Mouse (Mus musculus) cerebellum, adult 11-12 months (tissue): Measurements from ENCODE around the gene Serpine1.
"Not testable (repeated sequence)": the region's sequence is repeated elsewhere in the genome, so short reads cannot be mapped to it uniquely, and the experiment has no call there.

Experiments used
- DNase-seq: peaks from one replicate; pipeline ENCODE4 v3.0.0; 2022

Serpine1 gene

GRCm38 (mm10) chr5:137072079-137072960, at the start of gene Serpine1:
Serpine1 (minus strand) TSS chr5:137072268.
- peak; percentile 39 for DNase-seq

GRCm38 (mm10) chr5:137121280-137121679, 49.2 kb upstream of the Serpine1 start:
- DNase-seq = no peak

- no peak for DNase-seq
These were observed 46.8 kb upstream of the Serpine1 start for GRCm38 (mm10) chr5:137118878-137119277.

GRCm38 (mm10) chr5:137117994-137118393, 45.9 kb upstream of the Serpine1 start:
- DNase-seq = not testable (repeated sequence)

GRCm38 (mm10) chr5:137116987-137117386, 44.9 kb upstream of the Serpine1 start:
- DNase-seq = no peak

GRCm38 (mm10) chr5:137115866-137116847, 44.1 kb upstream of the Serpine1 start, which contains the start of gene Trim56:
Trim56 (minus strand) TSS chr5:137116209.
- DNase-seq = no peak

- DNase-seq = no peak
These were observed 43.0 kb upstream of the Serpine1 start for GRCm38 (mm10) chr5:137114891-137115561.

GRCm38 (mm10) chr5:137111542-137112408, 39.7 kb upstream of the Serpine1 start:
- no peak for DNase-seq

GRCm38 (mm10) chr5:137110863-137111262, 38.8 kb upstream of the Serpine1 start:
- DNase-seq = no peak

- no peak for DNase-seq
These were observed 38.0 kb upstream of the Serpine1 start for GRCm38 (mm10) chr5:137109941-137110593.

- DNase-seq = no peak
These were observed 36.0 kb upstream of the Serpine1 start for GRCm38 (mm10) chr5:137108111-137108510.

- no peak for DNase-seq
These were observed 35.6 kb upstream of the Serpine1 start for GRCm38 (mm10) chr5:137107670-137108069.

- peak; percentile 50 for DNase-seq
These were observed 35.0 kb upstream of the Serpine1 start for GRCm38 (mm10) chr5:137107024-137107423.

- no peak for DNase-seq
These were observed 34.4 kb upstream of the Serpine1 start for GRCm38 (mm10) chr5:137106434-137106833.

- DNase-seq = no peak
These were observed 31.9 kb upstream of the Serpine1 start for GRCm38 (mm10) chr5:137103969-137104368.

GRCm38 (mm10) chr5:137102575-137103522, 30.8 kb upstream of the Serpine1 start:
- no peak for DNase-seq

GRCm38 (mm10) chr5:137102078-137102477, 30.0 kb upstream of the Serpine1 start:
- no peak for DNase-seq

GRCm38 (mm10) chr5:137100660-137101059, 28.6 kb upstream of the Serpine1 start:
- DNase-seq = peak; percentile 25

- DNase-seq = no peak
These were observed 26.4 kb upstream of the Serpine1 start for GRCm38 (mm10) chr5:137098418-137098817.

GRCm38 (mm10) chr5:137096037-137096436, 24.0 kb upstream of the Serpine1 start:
- no peak for DNase-seq
